Mouse (Mus musculus) ES-CJ7 (cell line): ENCODE data around the gene Taf5.

Experiments used
- DNase-seq: peaks from one replicate; pipeline ENCODE4 v3.0.0; 2011; ENCODE audit warnings: low read depth, low spot score

Taf5 gene

DNA sequence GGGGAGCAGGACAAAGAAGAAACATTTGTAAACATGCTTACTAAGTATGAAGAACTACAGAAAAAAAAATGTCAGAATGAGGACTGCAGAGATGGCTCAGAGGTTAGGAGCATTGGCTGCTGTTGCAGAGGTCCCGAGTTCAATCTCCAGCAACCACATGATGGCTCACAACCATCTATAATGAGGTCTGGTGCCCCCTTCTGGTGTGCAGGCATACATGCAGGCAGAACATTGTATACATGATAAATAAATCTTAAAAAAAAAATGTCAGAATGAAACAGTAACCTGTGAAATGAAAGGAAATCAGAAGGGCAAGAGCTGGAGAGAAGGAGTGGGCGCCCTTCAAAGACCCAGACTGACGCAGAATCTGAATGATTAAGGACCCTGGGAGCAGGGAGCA lies 1.7 kb upstream of the Taf5 start:
- no peak for DNase-seq

DNA sequence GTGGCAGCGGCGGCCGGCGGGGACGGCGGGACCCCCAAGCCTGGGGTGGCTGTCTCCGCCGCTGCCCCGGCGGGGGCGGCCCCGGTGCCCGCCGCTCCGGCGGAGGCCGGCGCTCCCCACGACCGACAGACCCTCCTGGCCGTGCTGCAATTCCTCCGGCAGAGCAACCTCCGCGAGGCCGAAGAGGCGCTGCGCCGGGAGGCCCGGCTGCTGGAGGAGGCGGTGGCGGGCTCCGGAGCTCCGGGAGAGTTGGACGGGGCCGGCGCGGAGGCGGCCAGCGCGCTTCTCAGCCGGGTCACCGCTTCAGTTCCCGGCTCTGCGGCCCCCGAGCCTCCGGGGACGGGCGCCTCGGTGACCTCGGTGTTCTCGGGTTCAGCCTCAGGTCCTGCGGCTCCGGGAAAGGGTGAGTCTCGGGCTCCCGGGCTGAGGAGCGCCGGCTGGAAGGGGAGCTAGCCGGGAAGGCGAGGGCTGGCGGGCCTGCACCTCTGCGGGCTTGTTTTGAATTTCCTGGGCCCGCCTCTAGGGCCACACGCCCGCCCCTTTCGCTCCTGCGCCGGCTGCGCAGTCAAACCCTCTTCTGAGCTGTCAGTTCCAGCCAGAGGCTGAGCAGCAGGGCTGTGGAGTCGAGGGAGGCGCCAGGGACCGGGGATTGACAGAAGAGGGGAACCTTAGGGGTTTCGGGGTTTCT lies 522 bp downstream of the Taf5 start:
- peak; percentile 75 for DNase-seq

GRCm38 (mm10) chr19:47088226-47088625 lies 20.7 kb downstream of the Taf5 start:
- no peak for DNase-seq

- no peak for DNase-seq
These were observed 22.4 kb downstream of the Taf5 start for GRCm38 (mm10) chr19:47089718-47090525.

GRCm38 (mm10) chr19:47090550-47091156 lies 23.1 kb downstream of the Taf5 start, which contains the start of the genes Usmg5 and Pdcd11:
Gene Usmg5, minus strand, starts transcription at chr19:47090647.
Gene Pdcd11, plus strand, starts transcription at chr19:47090768.
- peak; percentile 97 for DNase-seq

DNA sequence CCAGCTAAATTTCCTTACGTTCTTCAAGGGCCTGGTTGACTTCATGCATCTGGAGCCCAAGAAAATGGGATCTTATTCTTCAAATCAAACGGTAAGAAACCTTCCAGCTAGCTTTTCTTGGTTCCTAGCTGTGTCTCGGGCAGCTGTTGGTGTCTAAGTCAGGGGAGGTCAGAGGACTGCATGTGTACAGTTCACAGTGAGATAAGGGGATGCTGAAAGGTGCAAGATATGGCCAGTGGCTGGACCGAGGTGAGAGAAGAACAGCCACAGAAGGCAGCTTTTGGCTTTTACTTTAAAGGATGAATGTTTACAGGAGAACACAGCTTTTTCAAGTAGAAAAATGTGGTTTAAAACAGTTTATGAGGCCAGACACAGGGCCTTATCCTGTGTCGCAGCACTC lies 33.5 kb downstream of the Taf5 start:
- DNase-seq, result no peak

DNA sequence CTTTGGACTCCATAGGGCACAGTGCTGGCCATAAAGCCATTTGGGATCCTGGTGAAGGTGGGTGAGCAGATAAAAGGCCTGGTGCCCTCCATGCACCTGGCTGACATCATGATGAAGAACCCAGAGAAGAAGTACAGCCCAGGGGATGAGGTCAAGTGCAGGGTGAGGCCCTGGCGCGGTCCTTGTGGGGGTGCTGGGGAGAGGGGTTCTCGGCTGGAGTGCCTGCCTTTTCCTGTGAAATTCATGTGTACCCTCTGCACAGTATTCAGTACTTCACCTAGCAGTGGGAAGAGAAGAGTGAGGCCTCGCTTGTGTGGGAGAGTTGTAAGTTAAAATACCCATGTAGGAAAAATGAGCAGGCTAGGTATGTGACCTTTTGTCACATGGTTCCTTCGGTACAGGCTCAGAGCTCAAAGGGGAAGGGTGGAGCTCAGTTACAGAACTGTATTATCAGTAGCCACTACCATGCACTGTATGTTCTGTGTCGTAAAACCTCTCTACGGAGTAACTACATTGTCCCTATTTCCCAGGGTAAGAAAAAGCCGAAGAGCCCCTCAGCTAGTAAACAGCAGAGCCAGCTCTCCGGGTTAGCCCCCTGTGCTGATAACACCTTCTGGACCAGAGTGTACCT lies 37.2 kb downstream of the Taf5 start:
- no peak for DNase-seq

DNA sequence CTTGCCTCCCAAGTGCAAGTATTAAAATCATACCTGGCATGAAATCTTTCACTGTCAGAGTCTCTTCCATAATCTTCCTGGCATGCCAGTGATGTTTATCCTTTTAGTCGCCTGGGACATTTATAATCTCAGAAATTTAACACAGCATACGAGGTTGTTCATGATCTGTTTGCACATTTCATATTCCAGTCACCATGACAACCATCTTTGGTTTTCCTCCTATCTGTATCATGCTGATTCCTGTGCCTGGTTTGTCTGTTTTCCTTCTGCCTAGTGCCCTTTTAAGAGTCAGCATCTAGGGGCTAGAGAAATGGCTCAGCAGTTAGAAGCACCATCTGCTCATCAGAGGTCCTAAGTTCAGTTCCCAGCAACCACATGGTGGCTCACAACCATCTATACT lies 51.1 kb downstream of the Taf5 start:
- no peak for DNase-seq

DNA sequence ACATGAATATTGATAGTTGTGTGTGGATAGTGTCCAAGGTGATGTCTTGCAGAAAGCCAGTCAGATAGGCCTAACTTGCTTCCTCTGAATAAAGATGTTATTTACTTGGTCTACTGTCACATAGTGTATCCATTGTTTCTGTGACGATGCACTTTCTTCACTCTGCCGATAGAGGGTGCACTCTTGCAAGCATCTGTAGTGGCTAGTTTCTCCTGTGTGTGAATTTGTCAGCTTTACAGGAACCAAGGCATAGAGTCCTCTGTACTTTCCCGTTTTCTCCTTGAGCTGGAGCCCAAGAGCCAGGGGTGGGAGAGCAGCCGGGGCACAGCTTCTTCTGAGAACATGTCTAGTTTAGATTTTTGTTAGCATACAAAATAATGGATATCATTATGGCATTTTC lies 53.5 kb downstream of the Taf5 start:
- DNase-seq, result peak; percentile 72

DNA sequence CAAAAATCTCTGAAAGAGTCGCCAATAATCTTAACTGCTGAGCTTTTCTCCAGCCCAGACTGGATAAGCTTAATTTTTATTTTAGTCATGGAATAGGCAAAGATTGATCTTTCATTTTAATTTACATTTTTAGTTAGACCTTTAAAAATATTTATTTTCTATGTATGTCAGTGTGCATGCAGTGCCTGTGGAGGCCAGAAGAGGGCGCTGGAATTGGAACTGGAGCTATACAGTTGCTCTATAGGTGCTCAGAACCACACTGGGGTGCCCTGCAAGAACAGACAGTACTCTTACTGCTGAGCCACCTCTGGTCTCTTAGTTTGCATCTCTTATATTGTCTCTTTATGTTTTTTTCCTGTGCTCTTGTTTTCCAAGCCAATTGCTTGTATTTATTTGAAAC lies 55.3 kb downstream of the Taf5 start:
- DNase-seq, result peak; percentile 64

- DNase-seq, result no peak
These were observed 60.6 kb downstream of the Taf5 start for GRCm38 (mm10) chr19:47128164-47128563.

GRCm38 (mm10) chr19:47128835-47129234 lies 61.3 kb downstream of the Taf5 start:
- DNase-seq, result no peak

DNA sequence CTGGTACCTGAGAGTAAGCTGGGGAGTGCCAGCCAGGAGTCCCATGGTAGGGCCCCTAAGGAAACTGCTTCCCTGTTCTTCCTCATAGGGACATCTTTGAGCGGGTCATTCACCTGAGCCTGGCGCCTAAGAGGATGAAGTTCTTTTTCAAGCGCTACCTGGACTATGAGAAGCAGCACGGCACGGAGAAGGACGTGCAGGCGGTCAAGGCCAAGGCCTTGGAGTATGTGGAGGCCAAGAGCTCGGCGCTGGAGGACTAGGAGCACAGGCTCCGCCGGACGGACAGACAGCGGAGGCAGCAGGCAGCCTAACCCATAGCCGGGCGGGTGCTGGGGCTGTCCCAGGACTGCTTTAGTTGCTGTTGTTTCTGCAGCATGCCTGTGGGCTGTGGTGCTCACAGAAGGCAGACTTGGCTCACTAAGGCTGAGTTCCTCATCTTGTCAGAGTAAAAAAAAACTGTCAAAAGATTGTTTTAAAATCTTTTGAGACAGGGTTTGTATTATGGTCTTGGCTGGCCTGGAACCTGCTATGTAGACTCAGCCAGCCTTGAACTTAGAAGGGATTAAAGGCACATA lies 63.1 kb downstream of the Taf5 start:
- DNase-seq, result no peak
